Mouse (Mus musculus) thymus, adult 2 months (tissue): ENCODE measurements at regions not wholly inside any gene's neighbourhood (a gene's known extent, or its start where the extent isn't known, plus 50 kb on each side); places are given as distances from the start of the nearest gene placed in this dataset.

Source experiments
- CTCF ChIP-seq: fragments of 200-500 bp; IDR thresholded peaks from 2 replicates; pipeline ENCODE4 v1.5.1; 2012; ENCODE audit warnings: mild to moderate bottlenecking, control low read depth, low read length, moderate library complexity, borderline replicate concordance; ENCODE audit not compliant: control insufficient read depth, poor library complexity, insufficient read depth; ENCODE audit errors: extremely low read depth
- POLR2A ChIP-seq: fragments of 200-500 bp; IDR thresholded peaks from 2 replicates; pipeline ENCODE4 v1.6.1; 2012; ENCODE audit warnings: mild to moderate bottlenecking, low read length, control low read depth, moderate library complexity; ENCODE audit not compliant: control insufficient read depth, poor library complexity, insufficient read depth; ENCODE audit errors: extremely low read depth

DNA sequence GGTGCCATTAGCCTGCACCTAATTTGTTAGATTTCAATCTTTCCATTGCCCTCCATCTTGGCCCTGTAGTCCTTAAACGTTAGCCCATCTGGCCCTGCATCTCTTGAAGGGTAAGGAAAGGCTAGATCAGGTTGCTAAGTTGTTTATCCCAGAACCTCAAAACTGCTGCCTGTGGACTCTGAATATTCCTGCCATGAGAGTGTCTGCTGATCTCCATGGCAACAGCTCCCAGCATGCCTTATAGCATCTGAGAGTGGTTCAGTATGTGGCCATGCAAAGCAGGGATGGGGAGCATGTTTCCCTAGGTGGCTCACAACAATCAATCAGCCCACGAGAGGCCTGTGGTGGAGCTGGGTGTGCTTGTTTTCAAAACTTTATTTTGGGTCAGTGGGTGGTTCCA is 346.3 kb downstream of the Rps24 start:
- TF ChIP-seq POLR2A: no peak
- no peak for TF ChIP-seq CTCF
